Mouse (Mus musculus): Measurements from ENCODE around the gene Gm10570. TPM values are rescaled to one million over a fixed set of nuclear protein-coding genes. Genes with fewer than 3 reads are reported as not detected.

Gene Gm10570
- polyA plus RNA-seq, 1 experiment: 2.1 TPM

DNA sequence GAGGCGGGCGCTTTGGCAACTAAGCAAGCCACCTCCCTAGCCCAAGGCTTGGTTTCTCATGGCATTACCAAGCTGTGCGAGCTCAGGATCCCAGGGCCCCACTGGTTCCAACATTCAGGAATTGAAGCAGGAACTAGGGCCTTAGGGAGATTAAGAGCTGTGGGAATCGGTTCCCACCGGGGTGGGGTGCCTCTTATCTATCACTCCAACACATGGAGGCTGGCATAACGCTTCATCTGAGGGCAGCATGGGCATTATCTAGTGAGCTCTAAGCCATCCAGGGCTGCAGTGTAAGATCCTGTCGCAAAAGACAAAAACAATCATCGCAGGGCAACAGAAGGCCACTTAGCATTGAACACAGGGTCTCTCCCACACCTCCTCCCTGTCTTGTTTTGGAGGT lies 14.0 kb downstream of the Gm10570 start:
- H3K27ac ChIP-seq (replicated peaks; ENCODE audit: low read depth, low read length): no peak overlapping the region

GRCm38 (mm10) chr4:130292271-130292670 lies 16.2 kb downstream of the Gm10570 start:
- Histone ChIP-seq H3K4me3 (ENCODE audit: insufficient read depth, low read depth, low read length) (no peak overlapping the region), H3K4me1 (ENCODE audit: control insufficient read depth, insufficient read depth, insufficient read length, low read length) (no peaks in the 10 kb centered on the region), H3K27ac (replicated peaks; ENCODE audit: low read depth, low read length) (no peak overlapping the region)

More for the DNA sequence above, 14.0 kb downstream of the Gm10570 start:
- 0 out of 2 replicates have a peak, but pooled peaks cover 3% of the 10 kb centered on the region for H3K4me1 ChIP-seq (ENCODE audit: control insufficient read depth, insufficient read depth, insufficient read length, low read length)
- no peak overlapping the region for H3K4me3 ChIP-seq (ENCODE audit: insufficient read depth, low read depth, low read length)

DNA sequence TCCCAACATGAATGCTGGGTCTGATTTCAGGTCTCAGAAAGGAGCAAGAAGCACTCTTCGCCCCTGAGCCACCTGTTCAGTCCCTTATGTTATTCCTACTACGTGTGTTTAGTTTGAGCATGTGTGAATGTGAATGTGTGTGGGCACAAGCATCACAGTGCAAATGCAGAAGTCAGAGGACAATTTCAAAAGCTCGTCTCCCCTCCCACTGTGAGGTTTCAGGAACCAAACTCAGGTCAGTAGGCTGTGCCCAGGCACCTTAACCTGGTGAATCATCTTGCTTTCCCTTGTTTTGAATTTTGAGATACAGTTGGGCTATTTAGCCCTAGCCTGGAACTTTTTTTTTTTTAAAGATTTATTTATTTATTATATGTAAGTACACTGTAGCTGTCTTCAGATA lies 18.6 kb downstream of the Gm10570 start:
- no peaks in the 10 kb centered on the region for H3K4me1 ChIP-seq (ENCODE audit: control insufficient read depth, insufficient read depth, insufficient read length, low read length)
- H3K27ac ChIP-seq (replicated peaks; ENCODE audit: low read depth, low read length): no peak overlapping the region
- H3K4me3 ChIP-seq (ENCODE audit: insufficient read depth, low read depth, low read length): no peak overlapping the region

- H3K4me3 ChIP-seq (ENCODE audit: insufficient read depth, low read depth, low read length): no peak overlapping the region
- no peaks in the 10 kb centered on the region for H3K4me1 ChIP-seq (ENCODE audit: control insufficient read depth, insufficient read depth, insufficient read length, low read length)
- H3K27ac ChIP-seq (replicated peaks; ENCODE audit: low read depth, low read length): no peak overlapping the region
Observed at GRCm38 (mm10) chr4:130286531-130286930, 21.9 kb downstream of the Gm10570 start.

GRCm38 (mm10) chr4:130283826-130284225 lies 24.6 kb downstream of the Gm10570 start:
- Histone ChIP-seq H3K4me3 (ENCODE audit: insufficient read depth, low read depth, low read length) (no peak overlapping the region), H3K4me1 (ENCODE audit: control insufficient read depth, insufficient read depth, insufficient read length, low read length) (no peaks in the 10 kb centered on the region), H3K27ac (replicated peaks; ENCODE audit: low read depth, low read length) (no peak overlapping the region)

DNA sequence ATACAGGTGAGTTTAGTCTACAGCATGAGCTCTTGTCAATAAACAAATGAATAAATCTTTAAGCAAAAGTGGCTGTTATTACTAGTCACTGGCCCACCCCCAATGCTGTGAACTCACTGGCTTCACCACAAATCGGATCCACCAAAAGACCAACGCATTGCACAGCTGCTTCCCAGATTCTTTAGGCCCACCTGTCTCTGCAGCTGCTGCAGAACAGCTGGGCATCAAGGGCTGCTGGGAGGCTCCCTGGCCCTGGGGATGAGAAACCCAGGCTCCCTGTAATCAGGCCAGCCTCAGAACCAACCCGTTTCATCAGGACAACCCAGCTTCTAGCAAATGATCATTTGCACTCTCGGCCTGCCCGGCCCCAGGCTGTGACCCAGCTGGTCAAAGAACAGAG lies 25.6 kb downstream of the Gm10570 start:
- no peak overlapping the region for H3K27ac ChIP-seq (replicated peaks; ENCODE audit: low read depth, low read length)
- no peak overlapping the region for H3K4me3 ChIP-seq (ENCODE audit: insufficient read depth, low read depth, low read length)
- no peaks in the 10 kb centered on the region for H3K4me1 ChIP-seq (ENCODE audit: control insufficient read depth, insufficient read depth, insufficient read length, low read length)

DNA sequence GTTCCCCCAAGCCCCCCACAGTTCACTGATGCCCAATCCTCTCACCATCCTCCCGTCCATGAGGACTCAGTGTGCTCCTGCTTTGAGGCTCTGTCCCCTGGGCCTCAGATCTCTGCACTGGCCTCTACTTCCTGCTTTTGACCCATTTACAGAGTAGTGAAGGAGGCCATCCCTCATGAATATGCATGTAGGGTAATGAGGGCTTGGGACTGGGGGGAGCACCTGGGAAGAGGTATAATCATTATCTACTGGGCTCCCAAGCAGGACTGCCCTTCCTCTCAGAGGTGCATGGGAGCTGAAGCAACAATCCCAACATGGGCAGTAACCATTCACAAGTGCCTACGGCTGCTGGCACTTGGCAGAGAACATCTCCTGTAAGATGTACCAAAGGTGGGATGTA lies 29.4 kb downstream of the Gm10570 start, which contains the start of gene Serinc2:
Gene Serinc2 (minus strand): TSS at position 101 of the 400 bp plus-strand sequence.
- no peak within 1 kb of the TSS for H3K4me3 ChIP-seq (ENCODE audit: insufficient read depth, low read depth, low read length)
- H3K27ac ChIP-seq (replicated peaks; ENCODE audit: low read depth, low read length): no peak within 1 kb of the TSS
- H3K4me1 ChIP-seq (ENCODE audit: control insufficient read depth, insufficient read depth, insufficient read length, low read length): no peaks in the 10 kb centered on the region

- no peak overlapping the region for H3K4me3 ChIP-seq (ENCODE audit: insufficient read depth, low read depth, low read length)
- H3K4me1 ChIP-seq (ENCODE audit: control insufficient read depth, insufficient read depth, insufficient read length, low read length): no peaks in the 10 kb centered on the region
- no peak overlapping the region for H3K27ac ChIP-seq (replicated peaks; ENCODE audit: low read depth, low read length)
Observed at GRCm38 (mm10) chr4:130276573-130277176, 31.8 kb downstream of the Gm10570 start.

GRCm38 (mm10) chr4:130275823-130276105 lies 32.7 kb downstream of the Gm10570 start:
- Histone ChIP-seq H3K27ac (replicated peaks; ENCODE audit: low read depth, low read length) (no peak overlapping the region), H3K4me3 (ENCODE audit: insufficient read depth, low read depth, low read length) (no peak overlapping the region), H3K4me1 (ENCODE audit: control insufficient read depth, insufficient read depth, insufficient read length, low read length) (no peaks in the 10 kb centered on the region)

DNA sequence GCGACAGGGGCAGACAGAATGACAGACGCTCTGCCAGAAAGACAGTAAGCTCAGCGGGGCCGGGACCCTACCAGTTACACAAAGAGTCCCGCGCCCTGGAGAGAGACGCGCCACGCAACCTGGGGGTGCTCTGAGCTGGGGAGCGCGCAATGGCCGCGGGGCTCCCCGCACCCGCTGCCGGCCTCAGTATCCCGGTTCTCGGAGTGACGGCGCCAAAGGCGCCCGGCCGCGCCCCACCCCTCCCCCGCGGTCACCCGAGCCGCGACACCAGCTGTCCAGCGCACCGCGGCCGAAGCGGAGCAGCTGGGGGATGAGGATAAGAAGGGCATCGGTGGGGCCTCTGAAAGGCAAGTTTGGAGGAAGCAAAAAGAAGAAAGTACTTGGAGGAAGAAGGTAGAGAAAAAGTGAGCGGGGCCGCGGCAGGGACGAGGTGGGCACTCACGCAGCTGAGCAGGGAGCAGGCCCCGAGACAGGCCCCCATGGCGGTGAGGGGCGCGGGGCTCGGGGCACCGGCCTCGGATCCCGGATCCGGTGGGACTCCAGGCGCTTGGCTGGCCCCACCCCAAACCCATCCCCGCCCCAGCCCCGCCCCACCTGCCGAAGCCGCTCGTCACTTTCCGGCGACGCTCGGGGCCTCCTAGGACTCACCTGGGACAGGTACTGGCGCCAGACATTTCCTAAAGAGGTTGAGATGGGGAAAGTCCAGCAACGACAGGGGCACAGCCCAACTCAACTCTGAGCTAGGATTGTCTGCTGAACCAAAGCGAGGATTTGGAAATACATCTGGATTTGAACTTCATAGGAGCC lies 33.3 kb downstream of the Gm10570 start:
- Histone ChIP-seq H3K4me1 (ENCODE audit: control insufficient read depth, insufficient read depth, insufficient read length, low read length) (no peaks in the 10 kb centered on the region), H3K27ac (replicated peaks; ENCODE audit: low read depth, low read length) (no peak overlapping the region), H3K4me3 (ENCODE audit: insufficient read depth, low read depth, low read length) (peak overlapping the region; percentile 35; the same call in 1 of the 2 replicates)

DNA sequence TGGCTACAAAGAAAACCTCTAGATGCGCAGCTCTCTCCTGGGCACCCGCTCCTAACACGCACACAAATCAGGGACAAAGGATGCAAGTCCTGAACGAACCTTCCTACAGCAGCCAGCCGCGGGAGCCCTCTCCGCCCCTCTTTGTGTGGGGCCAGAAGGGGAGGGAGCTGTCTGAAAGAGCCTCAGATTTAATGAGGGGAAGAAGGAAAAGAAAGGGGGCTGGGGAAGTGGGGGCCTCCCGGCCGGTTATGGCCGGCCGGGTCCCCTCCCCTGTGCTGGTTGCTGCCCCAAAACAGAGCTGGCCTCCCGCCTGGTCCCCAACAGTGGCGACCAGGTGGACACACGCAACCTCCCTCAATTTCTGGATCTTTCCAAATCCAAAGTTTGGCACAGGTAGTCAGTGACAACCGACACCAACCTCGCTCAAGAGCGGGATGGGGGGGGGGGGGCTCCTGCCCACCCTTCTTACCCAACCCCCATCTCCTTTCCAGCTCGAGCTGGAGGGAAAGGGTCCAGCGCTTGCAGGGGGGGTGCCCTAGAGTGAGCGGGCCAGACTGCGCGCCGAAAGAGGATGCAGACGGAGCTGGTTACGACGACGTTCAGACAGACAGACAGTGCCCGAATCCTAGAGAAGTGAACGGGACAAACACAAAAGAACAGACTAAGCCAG lies 34.0 kb downstream of the Gm10570 start:
- peak overlapping the region; percentile 35; the same call in 1 of the 2 replicates for H3K4me3 ChIP-seq (ENCODE audit: insufficient read depth, low read depth, low read length)
- H3K27ac ChIP-seq (replicated peaks; ENCODE audit: low read depth, low read length): no peak overlapping the region
- H3K4me1 ChIP-seq (ENCODE audit: control insufficient read depth, insufficient read depth, insufficient read length, low read length): no peaks in the 10 kb centered on the region

DNA sequence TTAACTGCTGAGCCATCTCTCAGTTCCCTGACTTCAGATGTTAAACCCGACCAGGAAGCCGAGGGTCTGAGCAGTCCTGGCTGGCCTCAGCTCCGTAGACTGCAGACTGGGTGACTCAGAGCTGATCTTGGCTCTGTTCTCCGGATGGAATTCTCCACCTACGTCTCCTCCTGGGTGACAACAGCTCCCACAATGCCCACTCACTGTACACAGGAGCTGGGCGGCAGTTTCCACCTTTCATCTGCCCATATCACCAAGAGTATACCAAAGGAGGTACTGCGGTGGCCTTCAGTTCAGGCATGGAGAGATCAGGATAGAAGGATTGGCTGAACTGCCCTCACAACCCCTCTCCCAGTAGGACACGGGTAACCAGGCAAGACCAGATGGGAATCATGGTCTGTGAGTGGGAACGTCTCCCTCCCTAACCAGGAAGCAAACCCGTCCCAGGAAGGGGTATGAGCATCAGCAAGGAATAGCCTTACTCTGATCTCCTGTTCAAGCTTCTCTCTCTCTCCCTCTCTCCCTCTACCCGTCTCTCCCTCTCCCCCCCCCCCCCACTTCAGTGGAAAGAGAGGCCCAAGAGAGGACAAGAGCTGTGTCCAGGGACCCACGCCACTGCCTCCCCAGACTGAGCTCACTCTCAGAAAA lies 34.7 kb downstream of the Gm10570 start:
- Histone ChIP-seq H3K27ac (replicated peaks; ENCODE audit: low read depth, low read length) (no peak overlapping the region), H3K4me3 (ENCODE audit: insufficient read depth, low read depth, low read length) (no peak overlapping the region), H3K4me1 (ENCODE audit: control insufficient read depth, insufficient read depth, insufficient read length, low read length) (no peaks in the 10 kb centered on the region)

DNA sequence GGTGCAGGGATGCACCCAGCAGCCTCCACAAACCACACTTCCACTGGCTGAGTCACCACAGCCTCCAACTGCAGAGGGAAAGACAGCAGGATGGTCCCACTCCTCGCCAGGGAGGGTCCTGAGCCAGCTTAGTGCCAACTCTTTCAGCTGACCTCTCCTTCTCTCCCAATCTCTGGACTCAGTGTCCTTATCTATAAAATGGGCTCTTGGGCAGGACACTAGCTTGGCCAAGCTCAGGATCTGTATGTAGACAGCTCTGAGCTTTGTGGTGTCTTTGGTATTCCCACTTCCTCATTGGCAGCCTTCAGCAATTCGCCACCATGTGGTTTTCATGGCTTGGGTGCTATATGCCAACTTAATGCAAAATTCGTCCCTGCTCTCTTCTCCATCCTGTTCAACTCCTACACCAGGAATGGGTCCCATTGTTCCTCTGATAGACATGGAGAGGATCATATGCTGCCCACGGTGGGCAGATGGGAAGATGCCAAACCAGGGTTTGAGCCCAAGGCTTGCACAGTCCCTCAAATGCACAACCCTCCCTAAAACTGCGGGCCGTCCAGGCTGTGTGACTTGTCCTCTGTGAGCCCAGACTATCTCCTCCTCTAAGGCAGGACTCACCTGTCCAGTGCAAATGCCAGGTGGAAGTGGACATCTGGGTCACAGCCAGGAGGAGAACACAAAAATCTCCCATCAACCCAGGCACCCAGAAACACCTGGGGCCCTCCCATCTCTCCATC lies 37.7 kb downstream of the Gm10570 start:
- Histone ChIP-seq H3K27ac (replicated peaks; ENCODE audit: low read depth, low read length) (no peak overlapping the region), H3K4me3 (ENCODE audit: insufficient read depth, low read depth, low read length) (no peak overlapping the region), H3K4me1 (ENCODE audit: control insufficient read depth, insufficient read depth, insufficient read length, low read length) (no peaks in the 10 kb centered on the region)

- no peak overlapping the region for H3K27ac ChIP-seq (replicated peaks; ENCODE audit: low read depth, low read length)
- no peaks in the 10 kb centered on the region for H3K4me1 ChIP-seq (ENCODE audit: control insufficient read depth, insufficient read depth, insufficient read length, low read length)
- no peak overlapping the region for H3K4me3 ChIP-seq (ENCODE audit: insufficient read depth, low read depth, low read length)
Observed at GRCm38 (mm10) chr4:130270089-130270488, 38.4 kb downstream of the Gm10570 start.

DNA sequence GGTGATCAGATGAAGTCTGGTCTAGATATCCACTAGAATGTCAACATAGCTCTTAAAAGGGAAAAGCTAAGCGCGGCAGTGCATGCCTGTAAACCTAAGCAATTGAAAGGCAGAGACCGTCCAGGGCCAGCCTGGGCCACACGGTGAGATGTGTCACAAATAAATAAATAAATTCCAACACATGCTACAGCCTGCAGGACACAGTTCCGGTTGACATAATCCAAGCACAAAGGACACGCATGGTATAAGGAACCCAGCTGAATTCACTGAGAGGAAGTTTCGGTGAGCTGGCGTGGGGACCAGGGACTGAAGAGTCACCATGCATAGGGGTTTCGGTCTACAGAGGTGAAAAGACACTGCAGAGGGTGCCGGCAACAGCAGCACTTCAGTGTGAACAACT lies 39.7 kb downstream of the Gm10570 start:
- H3K4me3 ChIP-seq (ENCODE audit: insufficient read depth, low read depth, low read length): no peak overlapping the region
- H3K4me1 ChIP-seq (ENCODE audit: control insufficient read depth, insufficient read depth, insufficient read length, low read length): no peaks in the 10 kb centered on the region
- H3K27ac ChIP-seq (replicated peaks; ENCODE audit: low read depth, low read length): no peak overlapping the region
